Mouse (Mus musculus) mesoderm, embryonic 11.5 days (tissue): Measurements from ENCODE around the gene 4933436I01Rik.

Source experiments
- DNase-seq: peaks from one replicate; pipeline ENCODE4 v3.0.0-alpha.2; 2012; ENCODE audit warnings: low read depth, low spot score

Gene 4933436I01Rik

DNA sequence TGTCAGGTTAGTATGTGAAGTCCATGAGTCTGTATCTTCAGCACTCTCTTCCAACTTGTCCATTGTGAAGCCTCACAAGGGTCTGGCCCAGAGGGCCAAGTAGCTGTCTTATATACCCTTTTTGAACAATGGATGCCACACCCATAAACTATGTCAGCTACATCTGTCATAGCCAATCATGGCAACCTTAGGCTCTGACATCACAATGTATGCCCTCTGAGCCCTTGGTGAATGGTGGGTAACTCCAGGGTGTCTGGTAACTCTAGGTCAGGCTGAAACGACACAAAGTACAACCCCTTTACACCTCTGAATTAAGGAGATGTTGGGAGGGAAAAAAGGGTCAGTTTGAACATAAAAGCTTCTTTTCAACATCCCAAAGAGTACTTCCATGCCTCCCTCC is at the start of gene 4933436I01Rik:
4933436I01Rik (minus strand) TSS at position 101 of the 400 bp plus-strand sequence.
- DNase-seq, result no peak

DNA sequence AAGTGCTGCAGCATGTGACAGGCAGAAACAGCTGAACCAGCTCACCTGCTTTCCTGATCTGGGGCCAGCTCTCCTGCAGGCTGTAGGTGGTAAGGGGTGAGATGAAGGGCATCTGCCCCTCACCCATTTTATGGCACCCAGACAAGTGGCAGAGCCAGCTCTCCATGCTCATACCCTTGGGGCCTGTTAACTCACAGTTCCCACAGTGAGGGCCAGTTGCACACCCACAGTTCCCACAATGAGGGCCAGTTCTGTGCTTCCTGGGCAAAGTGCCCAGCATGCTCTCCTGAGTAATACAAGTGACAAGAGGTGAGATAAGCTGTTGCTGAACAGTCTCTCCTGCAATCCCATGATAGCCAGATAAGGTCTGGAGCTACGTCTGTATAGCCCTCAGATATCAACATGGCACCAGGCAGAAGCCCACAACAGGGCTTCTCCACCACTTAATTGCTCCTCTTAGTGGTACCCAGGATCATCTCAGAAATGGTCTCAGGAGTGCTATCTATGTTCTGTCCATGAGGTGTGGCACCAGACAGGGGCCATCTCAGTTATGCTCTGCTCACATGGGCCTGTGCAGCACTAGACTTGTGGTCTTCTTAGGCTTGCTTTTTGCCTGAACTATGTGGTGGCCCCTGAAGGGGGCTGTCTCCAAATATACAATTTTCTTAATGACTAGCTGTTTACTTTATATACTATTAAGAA is 3.7 kb upstream of the 4933436I01Rik start:
- no peak for DNase-seq

DNA sequence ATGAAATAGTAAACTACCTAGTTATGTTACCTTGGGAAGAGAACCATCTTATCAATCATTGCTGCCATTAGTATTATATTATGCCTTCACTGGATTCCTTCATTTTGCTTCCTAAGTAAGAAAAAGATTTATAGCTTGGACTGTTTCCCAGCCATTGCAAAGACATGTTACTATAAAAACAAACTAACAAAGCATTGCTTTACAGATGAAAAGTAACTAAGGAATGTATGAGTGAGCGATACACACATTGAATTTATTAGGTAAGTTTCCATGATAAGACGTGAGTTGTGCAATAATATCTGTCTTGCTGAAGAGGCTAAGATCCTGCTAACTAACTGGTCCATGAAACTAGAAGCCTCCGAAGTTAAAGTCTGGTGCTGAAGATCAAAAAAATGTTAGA is 37.8 kb downstream of the 4933436I01Rik start:
- no peak for DNase-seq
